Mouse (Mus musculus) adrenal gland, adult (tissue): ENCODE results near the gene Rab3b.
"Not testable (repeated sequence)": the region's sequence is repeated elsewhere in the genome, so short reads cannot be mapped to it uniquely, and the experiment has no call there.

Source experiments
- DNase-seq, 2 experiments: peaks; one replicate each; pipeline ENCODE4 v3.0.0; 2022 to 2023; ENCODE audit warnings: low spot score in 1 of 2; ENCODE audit not compliant: inconsistent age in 2 of 2

The Rab3b gene

DNA sequence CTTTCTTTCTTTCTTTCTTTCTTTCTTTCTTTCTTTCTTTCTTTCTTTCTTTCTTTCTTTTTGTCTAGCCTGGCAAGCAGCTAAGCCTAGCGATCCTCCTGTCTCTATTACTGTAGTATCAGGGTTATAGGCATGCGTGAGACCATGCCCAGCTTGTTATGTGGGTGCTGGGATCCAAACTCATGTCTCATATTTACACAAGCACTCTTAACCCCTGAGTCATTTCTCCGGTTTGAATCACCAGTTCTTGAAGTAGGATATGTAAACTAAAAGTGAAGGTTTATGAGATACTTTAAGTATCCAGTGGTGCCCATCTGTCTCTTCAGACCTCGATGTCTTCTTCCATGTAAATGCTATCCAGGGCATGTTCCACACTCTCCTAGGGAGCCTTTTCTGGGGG lies 8.6 kb downstream of the Rab3b start:
- no peak for DNase-seq

DNA sequence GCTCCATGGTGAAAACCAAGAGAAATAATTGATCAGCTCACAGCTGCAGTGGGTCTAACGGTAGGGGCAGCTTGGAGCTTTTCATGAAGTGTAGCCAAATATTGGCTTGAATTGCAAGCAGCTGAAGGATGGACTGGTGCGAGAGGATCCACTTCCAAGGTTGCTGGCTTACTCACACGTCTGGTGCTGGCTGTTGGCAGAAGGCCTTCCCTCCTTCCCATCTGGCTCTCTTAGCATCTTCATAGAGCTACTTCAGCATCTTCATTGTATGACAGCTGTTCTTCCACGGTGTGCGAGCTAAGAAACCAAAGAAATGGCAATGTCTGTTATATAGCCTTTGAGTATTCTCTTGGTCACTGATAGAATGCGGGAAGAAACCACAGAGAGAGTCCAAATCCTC lies 12.0 kb downstream of the Rab3b start:
- no peak for DNase-seq

DNA sequence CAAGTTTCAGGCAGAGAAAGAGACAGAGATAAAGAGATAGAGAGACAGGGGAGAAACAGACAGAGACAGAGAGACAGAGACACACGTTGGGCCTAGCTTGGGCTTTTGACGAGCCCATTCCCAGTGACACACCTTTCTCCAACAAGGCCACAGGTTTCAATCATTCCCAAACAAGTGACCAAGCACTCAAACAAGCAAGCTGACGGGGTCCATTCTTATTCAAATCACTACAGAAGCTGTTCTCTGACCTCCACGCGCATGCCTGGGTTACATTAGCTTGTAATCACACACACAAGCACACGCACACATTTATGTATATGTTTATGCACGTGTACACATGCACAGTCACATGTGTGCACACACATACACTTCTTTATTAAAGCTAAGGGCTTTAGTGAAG lies 21.6 kb downstream of the Rab3b start:
- no peak for DNase-seq

DNA sequence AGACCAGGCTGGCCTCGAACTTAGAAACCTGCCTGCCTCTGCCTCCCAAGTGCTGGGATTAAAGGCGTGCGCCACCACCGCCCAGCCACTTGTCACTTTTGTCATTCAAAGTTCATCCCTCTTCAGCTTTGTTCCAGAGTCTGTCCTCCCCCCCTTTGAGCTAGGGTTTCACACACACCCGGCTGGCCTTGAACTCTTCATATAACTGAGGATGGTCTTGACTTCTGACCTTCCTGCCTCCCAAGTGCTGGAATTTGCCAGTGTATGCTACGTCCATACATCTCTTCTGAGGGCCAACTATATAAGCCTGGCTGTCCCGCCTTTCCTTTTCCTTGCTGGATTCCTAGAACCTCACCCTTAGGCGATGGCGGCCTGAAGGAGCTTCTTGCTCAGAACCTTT lies 24.0 kb downstream of the Rab3b start:
- no peak for DNase-seq

DNA sequence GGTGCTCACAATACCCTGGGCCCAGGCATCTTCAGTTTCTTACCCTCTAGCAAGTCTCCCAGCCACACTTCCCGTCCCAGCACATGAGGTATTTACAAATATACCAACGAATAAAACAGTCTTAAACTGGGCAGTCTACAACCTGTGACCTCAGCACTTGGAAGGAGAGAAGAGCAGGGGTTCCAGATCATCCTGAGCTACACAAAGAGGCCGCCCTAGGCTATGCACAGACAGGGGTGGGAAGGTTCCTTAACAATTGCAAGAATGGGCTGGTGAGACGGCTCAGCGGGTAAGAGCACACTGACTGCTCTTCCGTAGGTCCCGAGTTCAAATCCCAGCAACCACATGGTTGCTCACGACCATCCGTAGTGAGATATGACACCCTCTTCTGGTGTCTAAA lies 24.5 kb downstream of the Rab3b start:
- no peak for DNase-seq

DNA sequence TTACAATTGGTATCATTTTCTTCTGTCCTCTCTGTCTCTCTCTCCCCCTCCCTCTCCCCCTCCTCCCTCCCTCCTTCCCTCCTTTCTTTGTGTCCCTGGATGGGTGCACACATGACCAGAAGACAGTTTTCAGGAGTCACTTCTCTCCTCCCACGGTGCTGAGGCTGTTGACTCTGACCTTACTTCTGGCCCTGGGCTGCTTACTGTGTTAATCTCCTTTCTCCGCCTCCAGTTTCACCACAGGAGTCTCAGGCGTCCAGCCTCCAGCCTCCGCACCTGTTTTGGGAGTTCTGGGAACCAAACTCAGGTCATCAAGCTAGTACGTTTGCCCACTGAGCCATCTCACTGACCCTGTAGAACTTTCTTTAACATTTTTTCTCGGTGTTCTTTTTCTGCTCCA lies 25.2 kb downstream of the Rab3b start:
- DNase-seq, result no peak

DNA sequence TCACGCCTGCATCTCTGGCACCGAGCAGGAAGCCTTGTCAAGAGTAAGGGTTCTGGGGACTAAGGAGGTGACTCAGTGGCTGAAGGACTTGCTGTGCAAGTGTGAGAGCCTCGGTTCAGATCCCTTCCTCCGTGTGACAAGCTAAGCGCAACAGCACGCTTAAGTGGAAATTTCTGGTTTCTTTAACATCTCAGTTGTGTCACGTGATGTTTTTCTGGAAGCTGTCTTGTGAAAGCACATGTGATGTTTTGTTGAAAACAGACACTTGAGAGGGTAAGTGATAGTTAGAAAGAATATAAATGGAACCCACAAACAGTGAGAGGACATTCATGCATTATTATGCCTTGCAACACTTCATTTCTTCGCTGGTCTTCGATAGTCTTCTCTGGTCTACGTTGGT lies 25.9 kb downstream of the Rab3b start:
- DNase-seq, result no peak

DNA sequence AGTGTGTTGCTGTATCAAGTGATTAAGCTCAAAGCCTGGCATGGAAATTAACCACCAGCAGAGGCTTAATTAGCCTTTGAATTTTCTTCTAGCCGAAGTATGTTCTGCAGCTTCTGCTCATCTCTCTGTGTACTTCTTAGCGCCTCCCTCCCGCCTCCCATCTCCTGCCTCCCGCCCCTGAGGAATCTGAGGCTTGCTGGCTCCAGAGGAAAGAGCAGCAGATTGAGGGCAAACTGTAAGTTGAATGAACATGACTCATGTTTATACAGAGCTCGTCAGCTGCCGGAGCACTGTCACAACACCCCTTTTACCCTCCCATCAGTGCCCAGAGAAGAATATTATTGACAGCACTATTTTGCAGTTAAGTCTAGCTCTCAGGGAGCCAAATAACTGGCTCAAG lies 27.0 kb downstream of the Rab3b start:
- DNase-seq, result peak in 1 of 2 experiments; percentile 40

DNA sequence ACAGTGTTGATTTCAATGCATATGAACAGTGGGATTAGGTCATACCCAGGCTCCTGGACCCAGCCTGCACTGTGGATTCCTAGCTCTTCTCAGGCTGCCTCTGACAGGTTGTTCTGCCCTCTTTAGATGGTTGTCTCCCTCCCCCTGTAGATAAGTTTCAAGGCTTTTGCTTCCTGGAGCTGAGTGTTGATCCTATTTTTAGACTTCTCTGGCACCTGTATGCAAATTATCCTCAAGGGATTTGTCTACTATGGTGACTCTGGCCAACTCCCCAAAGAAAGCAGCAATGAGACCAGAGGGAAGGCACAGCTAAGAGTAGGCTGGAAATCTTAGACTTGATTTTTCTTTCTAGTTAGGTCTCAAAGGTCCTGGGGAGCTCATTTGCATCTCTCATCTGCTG lies 28.6 kb downstream of the Rab3b start:
- no peak for DNase-seq

DNA sequence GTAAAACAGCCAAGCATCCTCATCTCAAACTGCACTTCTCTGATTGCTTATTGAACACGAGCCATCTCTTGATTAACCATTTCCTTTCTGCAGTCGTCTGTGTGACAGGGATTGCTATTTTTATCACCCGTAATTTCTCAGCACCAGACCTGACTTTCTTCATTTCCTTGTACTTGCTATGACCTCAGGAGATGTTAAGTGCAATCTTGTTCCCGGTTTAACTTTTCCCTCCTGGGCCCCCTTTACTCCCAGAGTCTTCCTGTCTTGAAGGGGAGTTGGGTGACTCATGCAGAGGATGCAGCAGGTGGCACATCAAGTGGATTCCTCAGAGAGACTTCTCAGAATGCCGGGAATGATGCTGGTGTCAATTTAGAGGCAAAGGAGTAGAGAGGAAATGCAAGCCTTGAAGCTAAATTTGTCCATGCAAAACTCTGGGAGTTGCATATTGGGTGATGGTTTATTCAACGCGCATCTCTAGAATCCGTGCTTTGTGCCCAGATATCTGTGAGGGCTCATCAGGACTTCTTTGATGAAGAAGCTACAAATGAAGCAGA lies 31.1 kb downstream of the Rab3b start:
- DNase-seq, result no peak

DNA sequence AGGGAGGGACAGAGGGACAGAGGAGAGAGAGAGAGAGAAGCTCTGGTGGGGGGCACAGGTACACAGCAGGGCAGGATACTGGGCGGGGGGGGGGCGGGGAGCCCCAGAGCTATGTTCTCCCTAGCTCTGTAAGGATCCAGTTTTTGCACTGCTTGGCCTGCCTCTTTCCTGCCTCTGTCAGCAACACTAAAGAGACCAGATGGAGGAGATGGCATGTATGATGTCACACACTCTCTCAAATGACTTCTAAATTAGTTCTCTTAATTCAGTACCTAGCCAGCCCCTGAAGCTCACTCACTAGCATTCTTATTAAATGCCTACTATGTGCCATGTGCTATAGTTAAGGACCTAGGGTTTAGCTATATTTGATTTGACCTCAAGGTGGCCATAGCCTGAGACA lies 33.0 kb downstream of the Rab3b start:
- no peak for DNase-seq

DNA sequence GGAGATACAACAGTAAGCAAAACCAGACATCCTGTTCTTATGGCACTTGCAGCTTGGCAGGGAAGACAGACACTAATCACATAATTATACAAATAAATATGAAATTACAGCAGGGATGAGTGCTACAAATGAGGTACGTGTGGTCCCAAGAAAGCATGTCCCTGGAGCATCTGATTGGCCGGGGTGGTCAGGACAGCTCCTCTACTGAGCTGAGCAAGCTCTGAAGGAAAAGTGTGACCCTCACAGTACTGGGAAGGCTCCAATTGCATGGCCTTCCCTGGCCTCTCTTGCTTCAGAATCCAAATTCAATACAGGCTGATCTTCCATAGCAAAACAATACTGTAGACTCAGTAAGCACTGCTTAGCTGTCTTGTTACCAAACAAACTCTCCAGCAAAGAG lies 34.3 kb downstream of the Rab3b start:
- DNase-seq, result no peak

DNA sequence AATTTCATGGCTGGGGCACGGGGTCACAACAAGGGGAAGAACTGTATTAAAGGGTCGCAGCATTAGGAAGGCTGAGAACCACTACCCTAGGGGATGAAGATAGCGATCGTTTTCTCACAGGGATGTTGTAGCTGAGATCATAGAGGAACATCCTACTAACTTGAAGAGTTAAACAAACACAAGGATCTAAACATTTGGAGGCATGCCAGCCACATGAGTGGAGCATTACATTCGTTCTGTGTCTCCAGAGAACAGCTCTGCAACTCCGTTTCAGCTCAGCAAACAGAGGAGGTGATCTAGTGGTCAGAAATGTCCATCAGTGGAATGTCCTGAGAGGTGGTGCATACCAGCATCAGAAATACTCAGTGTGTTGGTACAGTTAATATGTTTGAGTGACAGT lies 35.5 kb downstream of the Rab3b start:
- DNase-seq, result no peak

DNA sequence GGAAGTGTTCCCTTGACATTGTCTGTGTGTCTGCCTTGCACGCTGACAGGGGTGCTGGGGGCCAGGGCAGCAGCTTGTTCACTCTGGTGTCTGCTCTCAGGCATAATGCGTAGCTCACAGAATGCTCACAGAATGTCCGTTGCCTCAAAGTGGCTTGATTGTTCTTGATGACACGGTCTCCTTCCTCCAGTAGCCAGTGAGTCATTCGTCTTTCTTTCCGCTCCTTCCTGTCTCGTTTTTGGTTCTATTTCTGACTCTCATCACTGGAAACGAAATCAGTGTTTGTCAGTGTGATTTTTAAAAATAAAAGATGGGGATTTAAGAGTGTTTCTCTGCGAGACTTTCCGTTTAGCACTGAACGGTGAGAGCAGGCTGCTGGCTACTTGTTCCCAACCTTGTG lies 36.2 kb downstream of the Rab3b start:
- peak in 1 of 2 experiments; percentile 50 for DNase-seq

DNA sequence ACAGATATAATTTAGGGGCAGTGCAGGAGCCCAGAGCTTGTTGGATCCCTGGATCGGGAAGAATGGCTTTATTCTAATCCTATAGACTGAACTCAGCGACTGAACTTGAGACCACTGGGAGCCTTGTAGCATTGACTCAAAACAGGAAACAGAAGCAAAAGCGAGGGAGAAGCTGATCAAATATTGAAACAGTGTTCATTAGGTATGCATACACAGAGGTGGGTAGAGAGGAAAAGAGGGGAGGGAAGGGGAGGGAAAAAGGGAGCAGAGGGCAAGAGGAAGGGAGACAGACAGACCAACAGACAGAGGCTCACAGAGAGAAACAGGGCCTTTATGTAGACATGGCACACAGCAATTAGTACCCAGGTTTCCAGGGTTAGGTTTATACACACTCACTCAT lies 38.8 kb downstream of the Rab3b start:
- DNase-seq, result no peak

DNA sequence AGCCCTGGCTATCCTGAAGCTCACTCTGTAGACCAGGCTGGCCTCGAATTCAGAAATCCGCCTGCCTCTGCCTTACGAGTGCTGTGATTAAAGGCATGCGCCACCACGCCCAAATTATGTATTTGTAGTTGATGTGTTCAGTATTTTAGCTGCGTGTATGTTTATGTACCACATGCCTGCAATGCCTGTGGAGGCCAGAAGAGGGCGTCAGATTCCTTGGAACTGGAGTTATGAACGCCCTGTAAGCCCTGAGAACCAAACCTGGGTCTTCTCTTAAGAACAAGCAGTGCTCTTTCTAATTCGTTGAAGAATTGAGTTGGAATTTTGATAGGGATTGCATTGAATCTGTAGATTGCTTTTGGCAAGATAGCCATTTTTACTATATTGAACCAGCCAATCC lies 49.1 kb downstream of the Rab3b start:
- DNase-seq, result not testable (repeated sequence)

DNA sequence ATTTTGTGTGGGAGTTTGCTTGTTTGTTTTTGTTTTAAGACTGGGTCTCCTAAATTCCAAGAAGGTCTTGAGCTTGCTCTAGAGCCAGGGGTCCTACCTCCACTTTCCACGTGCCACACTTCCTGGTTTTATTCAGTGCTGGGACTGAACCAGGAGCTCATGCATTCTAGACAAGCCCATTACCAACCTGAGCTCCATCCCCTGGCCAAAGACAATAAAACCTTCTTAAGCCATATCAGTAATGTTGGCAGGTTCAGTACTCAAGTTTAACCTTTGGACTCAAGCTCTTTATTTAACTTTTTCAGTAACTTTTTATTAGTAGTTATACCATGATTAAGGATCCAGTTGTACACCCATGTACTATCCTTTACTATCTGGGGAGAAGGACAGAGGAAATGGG lies 54.3 kb downstream of the Rab3b start:
- DNase-seq, result no peak

DNA sequence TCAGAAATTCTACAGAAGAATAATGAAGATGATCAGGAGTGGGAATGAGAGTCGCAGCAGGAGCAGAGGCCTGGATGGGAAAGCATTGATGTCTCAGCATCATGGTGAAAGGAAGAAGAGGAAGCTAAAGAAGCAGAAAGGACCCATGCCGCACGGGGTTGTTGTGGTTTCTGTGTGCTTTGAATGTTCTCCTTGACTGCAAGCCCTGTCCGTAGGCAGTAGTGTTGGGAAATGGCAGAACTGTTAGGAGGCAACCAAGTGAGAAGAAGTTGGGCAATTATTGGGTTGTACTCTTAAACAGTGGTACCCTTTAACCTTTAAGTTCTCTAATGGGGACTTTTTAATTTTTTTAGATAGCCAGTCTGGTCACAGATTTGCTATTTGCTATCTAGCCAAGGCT lies 56.0 kb downstream of the Rab3b start:
- no peak for DNase-seq

DNA sequence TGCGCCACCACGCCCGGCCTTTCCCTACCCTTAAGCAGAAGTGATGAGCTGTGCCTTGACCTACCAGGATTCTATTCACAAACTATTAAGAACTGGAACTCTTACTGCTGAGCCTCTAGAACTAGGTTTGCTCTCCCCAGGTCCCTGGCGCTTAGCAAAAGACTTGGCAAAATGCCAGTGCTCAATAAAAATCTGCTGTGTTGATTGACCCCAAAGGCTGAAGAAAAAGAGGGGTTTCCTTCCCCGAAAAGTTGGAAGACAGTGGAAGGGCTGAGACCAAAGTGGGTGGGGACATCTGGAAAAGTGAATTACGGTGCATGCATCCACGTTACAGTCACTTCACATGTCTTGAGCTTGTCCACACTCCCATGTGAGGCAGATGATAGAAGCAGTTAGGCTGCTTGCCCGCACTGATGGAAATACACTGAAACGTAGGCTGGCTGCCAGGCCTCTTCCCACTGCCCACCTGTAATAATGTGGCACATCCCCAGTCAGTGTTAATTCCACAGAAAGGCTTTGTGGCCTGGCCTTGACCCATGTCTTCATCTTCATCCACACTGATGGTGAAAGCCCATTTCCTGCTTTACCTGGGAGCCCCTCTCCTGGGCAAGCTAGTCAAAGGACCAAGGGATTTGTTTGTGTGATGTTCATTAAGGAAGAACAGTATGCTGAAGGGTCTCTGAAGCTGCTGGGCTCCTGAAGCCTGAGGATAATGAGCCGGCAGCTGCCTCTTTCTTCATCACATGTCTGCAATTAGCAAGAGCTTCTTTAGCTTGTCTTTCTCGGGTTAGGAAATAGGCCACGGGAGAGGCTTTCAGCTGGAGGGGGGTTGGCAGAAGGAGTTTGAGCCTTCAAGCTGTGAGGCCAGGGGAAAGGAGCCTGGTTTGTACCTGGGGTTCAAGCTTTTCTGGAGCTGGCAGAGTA lies 59.2 kb downstream of the Rab3b start:
- no peak for DNase-seq

DNA sequence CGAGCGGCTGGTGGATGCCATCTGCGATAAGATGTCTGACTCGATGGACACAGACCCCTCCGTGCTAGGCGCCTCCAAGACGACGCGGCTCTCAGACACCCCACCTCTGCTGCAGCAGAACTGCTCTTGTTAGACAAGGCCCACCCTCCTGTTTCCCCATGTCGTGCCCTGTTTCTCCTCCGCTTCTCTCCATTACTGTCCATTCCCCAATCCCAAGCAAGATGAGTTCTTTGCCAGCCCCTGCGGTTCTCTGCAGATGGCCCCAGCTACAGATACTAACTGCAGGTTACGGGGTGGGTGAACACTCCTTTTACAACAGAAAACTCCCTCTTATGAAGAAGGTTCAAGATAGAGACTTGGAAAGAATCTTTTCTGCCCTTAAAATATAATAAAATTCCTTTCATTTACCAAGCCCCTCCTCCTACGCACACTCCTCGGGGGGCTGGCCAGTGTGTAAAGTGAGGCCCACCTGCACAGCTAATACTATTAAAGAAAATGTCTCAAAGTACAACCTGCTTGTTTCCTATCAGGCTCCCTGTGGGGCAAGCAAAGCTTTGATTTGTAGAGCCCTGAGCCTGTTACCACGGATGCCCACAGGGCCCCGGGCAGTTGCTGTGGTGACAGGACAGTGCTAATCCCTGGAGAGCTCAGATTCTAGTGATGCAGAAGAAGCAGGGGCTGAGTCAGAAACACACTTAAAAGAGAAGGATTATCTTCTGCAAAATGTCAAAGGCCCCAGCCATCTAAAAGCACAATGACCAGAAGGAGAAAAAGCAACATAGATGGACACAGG lies 62.0 kb downstream of the Rab3b start:
- no peak for DNase-seq

DNA sequence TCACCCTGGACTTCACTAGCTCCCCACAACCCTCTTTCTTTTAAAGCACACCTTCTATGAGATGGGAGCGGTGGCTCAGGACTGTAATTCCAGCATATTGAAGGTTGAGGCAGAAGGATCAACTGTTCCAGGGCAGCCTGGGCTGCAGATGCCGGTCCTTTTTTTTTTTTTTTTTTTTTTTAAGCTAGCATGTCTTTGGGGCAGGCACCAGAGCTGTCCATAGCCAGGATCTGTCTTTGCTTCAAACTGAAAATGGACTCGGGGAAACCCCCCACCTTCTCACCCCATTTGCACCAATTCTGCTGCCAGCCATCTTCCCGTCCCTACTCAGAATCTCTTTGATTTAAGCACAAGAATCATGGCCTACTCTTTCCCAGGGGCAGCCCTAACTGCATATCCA lies 63.3 kb downstream of the Rab3b start:
- DNase-seq, result no peak
